Mouse (Mus musculus): ENCODE data around the gene Lyzl6.

DNA sequence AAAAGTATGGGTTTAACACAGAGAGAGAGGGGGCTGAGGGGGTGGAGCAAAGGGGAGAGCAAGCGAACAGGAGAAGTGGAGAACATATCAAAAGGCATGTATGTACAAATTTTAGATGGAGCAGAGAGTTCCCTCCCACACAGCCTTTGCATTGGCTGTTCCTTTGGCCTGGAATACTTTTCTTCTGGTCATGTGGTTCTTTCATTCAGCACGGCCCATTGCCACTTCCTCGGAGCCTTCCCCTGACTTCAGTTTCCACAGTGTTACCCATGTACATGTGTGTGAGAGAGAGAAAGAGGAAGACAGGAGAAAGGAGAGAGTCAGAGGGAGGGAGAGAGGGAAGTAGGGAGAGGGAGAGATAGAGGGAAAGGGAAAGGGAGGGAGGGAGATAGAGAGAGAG lies 3.2 kb downstream of the Lyzl6 start:
- TF ChIP-seq GATA1 (IDR thresholded peaks at IDR 0.05; ENCODE audit: borderline replicate concordance, low read length), result no peak
- no peak for TF ChIP-seq FLI1 (IDR thresholded peaks at IDR 0.05; ENCODE audit: low read length)

Measured in megakaryocyte, embryonic 14.5 days (primary cell).